Mouse (Mus musculus) gastrocnemius, postnatal 25 days (tissue): Measurements from ENCODE around the gene Parp8. TPM values are rescaled to one million over a fixed set of nuclear protein-coding genes. Genes with fewer than 3 reads are reported as not detected.

Experiments used
- DNase-seq: peaks from one replicate; pipeline ENCODE4 v3.0.0; 2022
- total RNA-seq, 2 experiments: library from RNA; stranded (reverse); gene quantifications; 1 replicate in 1 of 2; 2 replicates in 1 of 2; pipeline ENCODE4 v1.2.3; 2021

The Parp8 gene
- total RNA-seq, 2 experiments from 2014 or later, result 11.1 to 14.9 TPM

DNA sequence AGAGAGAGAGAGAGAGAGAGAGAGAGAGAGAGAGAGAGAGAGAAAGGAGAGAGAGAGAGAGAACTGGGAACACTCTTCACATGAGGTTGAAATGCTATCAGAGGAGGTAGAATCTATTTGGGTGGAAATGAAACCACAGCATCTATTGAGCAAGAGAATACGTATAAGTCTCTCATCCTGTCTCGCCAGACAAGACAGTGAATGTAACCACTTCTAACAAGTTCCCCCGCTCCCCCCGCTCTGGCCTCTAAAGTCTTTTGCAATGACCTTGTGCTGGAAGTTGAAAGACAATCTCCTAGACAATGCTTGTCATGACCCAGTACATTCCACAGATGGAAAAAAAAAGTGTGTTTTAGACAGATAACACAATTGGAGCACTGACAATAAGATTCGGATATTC, 181.4 kb downstream of the Parp8 start:
- DNase-seq, result no peak

DNA sequence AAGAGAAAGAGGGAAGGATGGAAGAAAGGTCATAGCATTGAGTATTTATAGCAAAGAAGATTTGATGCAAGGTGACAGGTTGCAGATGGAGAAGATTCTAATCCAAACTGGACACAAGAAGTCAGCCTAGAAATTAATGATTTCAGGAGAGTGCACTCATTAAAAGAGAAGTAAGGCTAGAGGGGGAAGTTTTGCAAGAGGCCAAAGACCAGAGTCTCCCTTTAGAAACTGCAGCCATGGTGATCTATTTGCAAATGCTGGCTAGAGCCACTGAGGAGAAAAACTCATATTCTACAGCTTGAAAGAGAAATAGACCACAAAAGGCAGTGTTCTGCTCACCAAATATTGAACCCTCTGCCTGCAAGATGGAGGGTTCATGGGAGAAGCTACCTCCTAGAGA, 194.4 kb downstream of the Parp8 start:
- no peak for DNase-seq

DNA sequence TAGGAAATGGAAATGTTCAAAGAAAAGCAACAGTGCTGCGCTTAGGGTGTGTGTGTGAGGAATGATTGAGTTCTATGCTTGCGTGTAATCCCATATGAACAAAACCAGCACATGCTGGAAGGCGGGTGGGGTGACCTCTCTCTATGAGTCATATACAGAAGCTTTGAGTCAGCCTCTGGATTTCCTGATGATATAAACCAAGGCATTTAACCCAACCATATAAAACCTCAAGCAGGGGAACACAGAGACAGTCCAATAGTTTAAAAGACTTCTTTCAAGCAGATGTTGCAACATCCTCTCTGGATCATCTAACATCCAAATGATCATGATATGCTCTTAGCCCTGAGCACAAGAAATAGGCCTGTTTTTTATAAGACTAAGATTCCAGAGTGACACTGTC, 196.3 kb downstream of the Parp8 start:
- no peak for DNase-seq

DNA sequence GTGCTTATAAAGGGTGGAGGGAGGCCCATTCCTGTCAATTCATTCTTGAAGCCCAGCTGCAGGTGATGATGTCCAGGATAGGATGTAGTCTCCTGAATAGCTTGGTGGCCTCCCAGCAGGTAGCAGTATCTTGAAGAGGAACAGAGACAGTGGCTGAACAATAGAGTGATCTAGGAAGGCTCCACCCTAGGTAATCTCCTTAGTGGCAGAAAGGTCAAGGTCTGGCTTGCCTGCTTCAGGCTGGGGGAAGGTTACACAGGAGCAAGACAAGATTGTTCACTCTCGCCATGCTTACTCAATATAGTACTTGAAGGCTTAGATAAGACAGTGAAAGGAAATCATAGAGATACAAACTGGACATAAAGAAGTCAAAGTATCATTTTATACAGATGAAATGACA, 213.9 kb downstream of the Parp8 start:
- DNase-seq, result no peak

Other genes starting within 250 kb of the Parp8 start
- 10 to 100 TPM; 10.1 to 10.5 TPM for gene Emb, start 183.0 kb upstream of the Parp8 start, total RNA-seq
- not detected for gene Gm17509, start 195.5 kb upstream of the Parp8 start, total RNA-seq